Mouse (Mus musculus): Measurements from ENCODE around the gene Napb. TPM values are rescaled to one million over a fixed set of nuclear protein-coding genes. Genes with fewer than 3 reads are reported as not detected.
A peak's percentile ranks its signal among the peaks of the same experiment; 100 is the strongest.

Gene Napb
- polyA plus RNA-seq, 1 experiment from 2014 or later, result 96.5 TPM

GRCm38 (mm10) chr2:148679346-148679745 is 52.9 kb downstream of the Napb start:
- no peaks in the 10 kb centered on the region for H3K27me3 ChIP-seq (replicated peaks; ENCODE audit: control insufficient read depth, insufficient read depth, low read length)
- H3K9me3 ChIP-seq (ENCODE audit: control insufficient read depth, low read length), result no peaks in the 10 kb centered on the region
- ATAC-seq, result no peak
- H3K4me3 ChIP-seq (ENCODE audit: low read length), result 0 out of 2 replicates have a peak overlapping the region, but pooled peaks have one; percentile 14
- peaks cover 26% of the 10 kb centered on the region for H3K4me1 ChIP-seq (ENCODE audit: control insufficient read depth, insufficient read depth, low read depth, low read length)
- no peak overlapping the region for H3K9ac ChIP-seq (ENCODE audit: low read depth, low read length)
- peaks cover 15% of the 10 kb centered on the region for H3K36me3 ChIP-seq (ENCODE audit: control insufficient read depth, insufficient read depth, low read length)
- WGBS, result 0% methylated on average over 9 of the region's 9 CpGs
- peak overlapping the region; percentile 42 for H3K4me2 ChIP-seq (ENCODE audit: low read length)
- peak overlapping the region; percentile 65 for H3K27ac ChIP-seq (ENCODE audit: low read depth, low read length)

- Histone ChIP-seq H3K4me1 (ENCODE audit: control insufficient read depth, insufficient read depth, low read depth, low read length) (peaks cover 39% of the 10 kb centered on the region), H3K9me3 (ENCODE audit: control insufficient read depth, low read length) (no peaks in the 10 kb centered on the region), H3K27me3 (replicated peaks; ENCODE audit: control insufficient read depth, insufficient read depth, low read length) (no peaks in the 10 kb centered on the region), H3K36me3 (ENCODE audit: control insufficient read depth, insufficient read depth, low read length) (peaks cover 7% of the 10 kb centered on the region; the same call in 1 of the 2 replicates), H3K4me2 (ENCODE audit: low read length) (peak overlapping the region; percentile 71), H3K27ac (ENCODE audit: low read depth, low read length) (peak overlapping the region; percentile 79), H3K9ac (ENCODE audit: low read depth, low read length) (peak overlapping the region; percentile 67), H3K4me3 (ENCODE audit: low read length) (peak overlapping the region; percentile 51)
- WGBS, result 4% methylated on average over 26 of the region's 26 CpGs
- ATAC-seq, result peak; percentile 37
Measured at GRCm38 (mm10) chr2:148677801-148678200, 54.5 kb downstream of the Napb start.

GRCm38 (mm10) chr2:148672199-148673096 is 59.8 kb downstream of the Napb start, which contains the start of gene Nxt1:
TSS of gene Nxt1 (plus strand) at chr2:148672601.
- Histone ChIP-seq H3K36me3 (ENCODE audit: control insufficient read depth, insufficient read depth, low read length) (peaks cover 7% of the 10 kb centered on the region; the same call in 1 of the 2 replicates), H3K4me3 (ENCODE audit: low read length) (peak within 1 kb of the TSS; percentile 54), H3K27me3 (replicated peaks; ENCODE audit: control insufficient read depth, insufficient read depth, low read length) (no peaks in the 10 kb centered on the region), H3K9ac (ENCODE audit: low read depth, low read length) (peak within 1 kb of the TSS; percentile 66), H3K27ac (ENCODE audit: low read depth, low read length) (peak within 1 kb of the TSS; percentile 78), H3K4me1 (ENCODE audit: control insufficient read depth, insufficient read depth, low read depth, low read length) (peaks cover 19% of the 10 kb centered on the region), H3K4me2 (ENCODE audit: low read length) (peak within 1 kb of the TSS; percentile 91), H3K9me3 (ENCODE audit: control insufficient read depth, low read length) (no peaks in the 10 kb centered on the region)
- peak; percentile 100 for ATAC-seq
- 1% methylated on average over 55 of the region's 58 CpGs for WGBS

GRCm38 (mm10) chr2:148663458-148663857 is 68.8 kb downstream of the Napb start:
- H3K4me1 ChIP-seq (ENCODE audit: control insufficient read depth, insufficient read depth, low read depth, low read length), result no peaks in the 10 kb centered on the region
- no peak overlapping the region for H3K9ac ChIP-seq (ENCODE audit: low read depth, low read length)
- no peak for ATAC-seq

GRCm38 (mm10) chr2:148654961-148655360 is 77.3 kb downstream of the Napb start:
- Histone ChIP-seq H3K27me3 (replicated peaks; ENCODE audit: control insufficient read depth, insufficient read depth, low read length) (no peaks in the 10 kb centered on the region), H3K4me1 (ENCODE audit: control insufficient read depth, insufficient read depth, low read depth, low read length) (no peaks in the 10 kb centered on the region), H3K4me3 (ENCODE audit: low read length) (no peak overlapping the region), H3K9ac (ENCODE audit: low read depth, low read length) (no peak overlapping the region), H3K36me3 (ENCODE audit: control insufficient read depth, insufficient read depth, low read length) (no peaks in the 10 kb centered on the region), H3K4me2 (ENCODE audit: low read length) (no peak overlapping the region), H3K27ac (ENCODE audit: low read depth, low read length) (no peak overlapping the region), H3K9me3 (ENCODE audit: control insufficient read depth, low read length) (no peaks in the 10 kb centered on the region)
- WGBS, result 3% methylated on average over 3 of the region's 3 CpGs
- ATAC-seq, result peak; percentile 90

More at GRCm38 (mm10) chr2:148663458-148663857, 68.8 kb downstream of the Napb start:
- H3K4me3 ChIP-seq (ENCODE audit: low read length), result no peak overlapping the region
- no peaks in the 10 kb centered on the region for H3K27me3 ChIP-seq (replicated peaks; ENCODE audit: control insufficient read depth, insufficient read depth, low read length)
- no peaks in the 10 kb centered on the region for H3K36me3 ChIP-seq (ENCODE audit: control insufficient read depth, insufficient read depth, low read length)
- no peak overlapping the region for H3K27ac ChIP-seq (ENCODE audit: low read depth, low read length)
- H3K9me3 ChIP-seq (ENCODE audit: control insufficient read depth, low read length), result no peaks in the 10 kb centered on the region
- 96% methylated on average over 1 of the region's 1 CpGs for WGBS
- no peak overlapping the region for H3K4me2 ChIP-seq (ENCODE audit: low read length)

- H3K4me3 ChIP-seq (ENCODE audit: low read length), result no peak overlapping the region
- H3K27me3 ChIP-seq (replicated peaks; ENCODE audit: control insufficient read depth, insufficient read depth, low read length), result no peaks in the 10 kb centered on the region
- no peaks in the 10 kb centered on the region for H3K9me3 ChIP-seq (ENCODE audit: control insufficient read depth, low read length)
- no peak overlapping the region for H3K4me2 ChIP-seq (ENCODE audit: low read length)
- peak; percentile 79 for ATAC-seq
- H3K36me3 ChIP-seq (ENCODE audit: control insufficient read depth, insufficient read depth, low read length), result no peaks in the 10 kb centered on the region
- WGBS, result 17% methylated on average over 3 of the region's 3 CpGs
- no peak overlapping the region for H3K27ac ChIP-seq (ENCODE audit: low read depth, low read length)
- H3K4me1 ChIP-seq (ENCODE audit: control insufficient read depth, insufficient read depth, low read depth, low read length), result no peaks in the 10 kb centered on the region
- H3K9ac ChIP-seq (ENCODE audit: low read depth, low read length), result no peak overlapping the region
Measured at GRCm38 (mm10) chr2:148650587-148651357, 81.5 kb downstream of the Napb start.

- Histone ChIP-seq H3K9me3 (ENCODE audit: control insufficient read depth, low read length) (no peaks in the 10 kb centered on the region), H3K27ac (ENCODE audit: low read depth, low read length) (no peak overlapping the region), H3K27me3 (replicated peaks; ENCODE audit: control insufficient read depth, insufficient read depth, low read length) (no peaks in the 10 kb centered on the region), H3K4me1 (ENCODE audit: control insufficient read depth, insufficient read depth, low read depth, low read length) (no peaks in the 10 kb centered on the region), H3K9ac (ENCODE audit: low read depth, low read length) (no peak overlapping the region), H3K4me2 (ENCODE audit: low read length) (no peak overlapping the region), H3K36me3 (ENCODE audit: control insufficient read depth, insufficient read depth, low read length) (no peaks in the 10 kb centered on the region), H3K4me3 (ENCODE audit: low read length) (no peak overlapping the region)
- no peak for ATAC-seq
- WGBS, result 68% methylated on average over 6 of the region's 6 CpGs
Measured at GRCm38 (mm10) chr2:148644421-148645000, 87.8 kb downstream of the Napb start.

Measured in hindbrain, embryonic 16.5 days (tissue).